Mouse (Mus musculus): ENCODE measurements around the gene Clcn2.
A peak's percentile ranks its signal among the peaks of the same experiment; 100 is the strongest.

Gene Clcn2

GRCm38 (mm10) chr16:20722736-20723135 is 5.2 kb upstream of the Clcn2 start:
- no peak for DNase-seq

- DNase-seq, result no peak
Measured at GRCm38 (mm10) chr16:20721808-20722207, 4.3 kb upstream of the Clcn2 start.

GRCm38 (mm10) chr16:20717978-20718670 is 578 bp upstream of the Clcn2 start:
- peak in 1 of 2 experiments; percentile 10 for DNase-seq

GRCm38 (mm10) chr16:20716841-20717180 is 735 bp downstream of the Clcn2 start:
- DNase-seq, result no peak

- peak; percentile 75 to 82 for DNase-seq
Measured at GRCm38 (mm10) chr16:20715976-20716840, 1.3 kb downstream of the Clcn2 start.

- DNase-seq, result no peak
Measured at GRCm38 (mm10) chr16:20715566-20715965, 2.0 kb downstream of the Clcn2 start.

- DNase-seq, result no peak
Measured at GRCm38 (mm10) chr16:20715161-20715560, 2.4 kb downstream of the Clcn2 start.

- peak; percentile 14 to 41 for DNase-seq
Measured at GRCm38 (mm10) chr16:20714307-20715080, 3.1 kb downstream of the Clcn2 start.

- no peak for DNase-seq
Measured at GRCm38 (mm10) chr16:20712889-20713288, 4.7 kb downstream of the Clcn2 start.

- DNase-seq, result no peak
Measured at GRCm38 (mm10) chr16:20712190-20712589, 5.4 kb downstream of the Clcn2 start.

GRCm38 (mm10) chr16:20710810-20711209 is 6.7 kb downstream of the Clcn2 start:
- DNase-seq, result peak in 1 of 2 experiments; percentile 49

GRCm38 (mm10) chr16:20710370-20710769 is 7.2 kb downstream of the Clcn2 start:
- DNase-seq, result no peak

- DNase-seq, result peak; percentile 70 to 76
Measured at GRCm38 (mm10) chr16:20708939-20709734, 8.4 kb downstream of the Clcn2 start.

- no peak for DNase-seq
Measured at GRCm38 (mm10) chr16:20708220-20708938, 9.2 kb downstream of the Clcn2 start.

GRCm38 (mm10) chr16:20706407-20707055 is 11.0 kb downstream of the Clcn2 start:
- DNase-seq, result peak in 1 of 2 experiments; percentile 42

- peak; percentile 38 to 54 for DNase-seq
Measured at GRCm38 (mm10) chr16:20705786-20706185, 11.8 kb downstream of the Clcn2 start.

- no peak for DNase-seq
Measured at GRCm38 (mm10) chr16:20703699-20704400, 13.7 kb downstream of the Clcn2 start.

- peak in 1 of 2 experiments; percentile 23 for DNase-seq
Measured at GRCm38 (mm10) chr16:20703071-20703470, 14.5 kb downstream of the Clcn2 start.

GRCm38 (mm10) chr16:20702522-20702893 is 15.0 kb downstream of the Clcn2 start:
- peak; percentile 72 to 82 for DNase-seq

GRCm38 (mm10) chr16:20701729-20702521 is 15.6 kb downstream of the Clcn2 start:
- peak in 1 of 2 experiments; percentile 28 for DNase-seq

Data from cerebellum, postnatal 14 days (tissue).